Mouse (Mus musculus): Measurements from ENCODE around the gene Plcxd3.

DNA sequence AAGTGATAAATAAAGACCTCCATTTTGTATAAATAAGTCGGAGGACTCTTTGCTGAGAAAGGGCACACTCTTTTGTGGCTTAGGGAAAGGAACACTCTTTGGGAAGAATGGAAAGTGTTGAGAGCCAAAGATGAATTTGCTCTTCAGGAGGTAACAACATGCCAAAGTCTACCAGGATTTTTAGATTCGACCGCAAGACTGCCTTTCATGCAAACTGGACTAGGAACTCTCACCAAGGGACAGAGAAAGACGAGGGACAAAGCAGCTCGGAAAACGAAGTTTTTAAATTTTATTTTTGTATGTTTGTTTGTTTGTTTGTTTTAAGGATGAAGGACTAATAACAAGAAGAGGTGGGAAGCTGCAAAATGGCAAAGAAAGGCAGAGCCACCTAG lies 264 bp upstream of the Plcxd3 start:
- TF ChIP-seq CTCF (conservative IDR thresholded peaks at IDR 0.05 in 1 of 2, IDR thresholded peaks at IDR 0.05 in 1 of 2; ENCODE audit: low read depth in 2 of 2, low read length in 2 of 2): no peak
- no peak for TF ChIP-seq ETS1 (conservative IDR thresholded peaks at IDR 0.05; ENCODE audit: low read depth, low read length)
- no peak for TF ChIP-seq SMC3 (IDR thresholded peaks at IDR 0.05; ENCODE audit: low read depth, low read length)
- no peak for TF ChIP-seq TBP (conservative IDR thresholded peaks at IDR 0.05; ENCODE audit: low read depth, low read length)
- no peak for TF ChIP-seq EP300 (IDR thresholded peaks at IDR 0.05; ENCODE audit: low read length)
- no peak for TF ChIP-seq NRF1 (IDR thresholded peaks at IDR 0.05; ENCODE audit: low read depth, low read length)
- no peak for TF ChIP-seq MAZ (IDR thresholded peaks at IDR 0.05; ENCODE audit: low read depth, low read length)
- TF ChIP-seq CHD1 (IDR thresholded peaks at IDR 0.05; ENCODE audit: low read depth, low read length): no peak
- no peak for TF ChIP-seq GABPA (IDR thresholded peaks at IDR 0.05; ENCODE audit: insufficient replicate concordance, low read depth, low read length)
- TF ChIP-seq E2F4 (IDR thresholded peaks at IDR 0.05; ENCODE audit: insufficient replicate concordance, low read depth, low read length): no peak
- no peak for TF ChIP-seq SIN3A (IDR thresholded peaks at IDR 0.05; ENCODE audit: low read length)
- TF ChIP-seq USF1 (IDR thresholded peaks at IDR 0.05; ENCODE audit: low read depth, low read length): no peak
- no peak for TF ChIP-seq USF2 (conservative IDR thresholded peaks at IDR 0.05; ENCODE audit: low read depth, low read length)
- no peak for TF ChIP-seq TCF12 (IDR thresholded peaks at IDR 0.05; ENCODE audit: low read depth, low read length)
